Mouse (Mus musculus) limb, embryonic 11.5 days (tissue): ENCODE data around the gene Pde4d. TPM values are rescaled to one million over a fixed set of nuclear protein-coding genes. Genes with fewer than 3 reads are reported as not detected.

ENCODE experiments used
- ATAC-seq: fragments of 200-750 bp; cut with Nextera tagmentation; 2 replicates; pipeline ENCODE4 v1.8.0; 2017; ENCODE audit warnings: low read depth; ENCODE audit not compliant: insufficient number of reproducible peaks, low FRiP score, low TSS enrichment
- DNase-seq: peaks from one replicate; pipeline ENCODE4 v3.0.0-alpha.2; 2015; ENCODE audit warnings: low spot score
- H3K27ac ChIP-seq: fragments of 300-500 bp; sonication (generic); replicated peaks from 2 replicates; pipeline ENCODE4 v1.5.1; 2014; ENCODE audit warnings: low read depth, mild to moderate bottlenecking, low read length
- H3K27me3 ChIP-seq: fragments of 300-500 bp; sonication (generic); 2 replicates; pipeline ENCODE4 v1.6.1; 2014; ENCODE audit warnings: mild to moderate bottlenecking, low read length, mixed read lengths; ENCODE audit not compliant: control insufficient read depth, insufficient read depth
- H3K36me3 ChIP-seq: fragments of 300-500 bp; sonication (generic); 2 replicates; pipeline ENCODE4 v1.6.1; 2014; ENCODE audit warnings: mild to moderate bottlenecking, low read length, moderate library complexity, mixed read lengths; ENCODE audit not compliant: control insufficient read depth, insufficient read depth
- H3K4me1 ChIP-seq: fragments of 300-500 bp; sonication (generic); 2 replicates; pipeline ENCODE4 v1.6.1; 2014; ENCODE audit warnings: low read length, mixed read lengths; ENCODE audit not compliant: control insufficient read depth, insufficient read depth
- H3K4me2 ChIP-seq: fragments of 300-500 bp; sonication (generic); 2 replicates; pipeline ENCODE4 v1.6.1; 2014; ENCODE audit warnings: low read depth, mild to moderate bottlenecking, moderate library complexity; ENCODE audit not compliant: severe bottlenecking
- H3K4me3 ChIP-seq: fragments of 300-500 bp; sonication (generic); 2 replicates; pipeline ENCODE4 v1.5.1; 2014; ENCODE audit warnings: low read depth, low read length
- H3K9ac ChIP-seq: fragments of 300-500 bp; sonication (generic); 2 replicates; pipeline ENCODE4 v1.6.1; 2014; ENCODE audit warnings: mild to moderate bottlenecking, low read length
- H3K9me3 ChIP-seq: fragments of 300-500 bp; sonication (generic); 2 replicates; pipeline ENCODE4 v1.6.1; 2016; ENCODE audit warnings: low read length; ENCODE audit not compliant: control insufficient read depth
- WGBS: fragments of 180-500 bp; shearing (Covaris S2); extraction: QIAGEN DNeasy Blood & Tissue Kit; methylation state at CpG from one replicate; pipeline ENCODE4 v1.1.7; 2014; 5-methylcytosine and 5-hydroxymethylcytosine counted together
- polyA plus RNA-seq: library from polyadenylated mRNA; unstranded; fragments of >200 nt; fragmentation: Nextera tagmentation; extraction: Ambion mirVana; gene quantifications from 2 replicates; pipeline ENCODE4 v1.2.1, GENCODE M21; 2014

The Pde4d gene
- polyA plus RNA-seq, 1 experiment from 2014 or later = 13.3 TPM

DNA sequence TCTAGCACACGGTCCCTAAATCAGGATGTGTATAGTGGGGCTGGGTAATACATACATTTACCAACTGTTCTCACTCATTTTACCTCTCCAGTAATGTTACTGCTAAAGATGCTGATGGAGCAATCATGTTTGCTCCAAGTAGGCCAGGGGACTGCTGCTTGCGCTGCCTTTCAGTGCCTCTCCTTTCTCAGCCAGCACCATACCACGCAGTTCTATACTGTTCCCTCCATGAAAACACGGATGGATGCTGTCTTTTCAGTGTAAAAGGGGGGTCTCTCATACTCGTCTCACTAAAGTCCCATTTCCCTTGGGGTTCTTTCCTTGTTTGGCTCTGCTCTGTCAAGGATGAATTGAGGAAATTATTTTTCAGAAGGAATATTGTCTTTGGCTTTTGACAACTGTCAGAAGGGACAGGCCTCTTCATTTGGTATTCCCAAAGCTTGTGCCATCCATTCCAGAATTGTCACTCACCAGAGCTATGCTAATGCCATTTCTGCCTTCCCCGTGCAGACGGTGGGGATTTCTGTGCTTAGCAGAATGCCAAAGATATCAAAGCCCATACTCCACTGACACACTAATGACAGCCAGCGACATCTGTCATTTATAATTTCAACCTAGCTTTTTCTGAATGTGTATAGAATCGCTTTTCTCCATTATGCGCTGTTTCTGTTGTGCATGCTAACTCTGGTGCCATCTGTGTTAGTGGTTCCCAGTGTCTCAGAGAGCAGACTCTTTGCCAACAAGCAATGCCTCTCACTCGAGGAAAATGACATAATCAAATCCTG is 1099.2 kb downstream of the Pde4d start:
- Histone ChIP-seq H3K27me3 (no peaks in the 10 kb centered on the region), H3K4me3 (no peak overlapping the region), H3K4me1 (no peaks in the 10 kb centered on the region), H3K9ac (no peak overlapping the region), H3K9me3 (no peaks in the 10 kb centered on the region), H3K4me2 (no peak overlapping the region), H3K27ac (no peak overlapping the region), H3K36me3 (no peaks in the 10 kb centered on the region)
- DNase-seq = no peak
- no peak for ATAC-seq
- WGBS = 82% methylated on average over 11 of the region's 11 CpGs

DNA sequence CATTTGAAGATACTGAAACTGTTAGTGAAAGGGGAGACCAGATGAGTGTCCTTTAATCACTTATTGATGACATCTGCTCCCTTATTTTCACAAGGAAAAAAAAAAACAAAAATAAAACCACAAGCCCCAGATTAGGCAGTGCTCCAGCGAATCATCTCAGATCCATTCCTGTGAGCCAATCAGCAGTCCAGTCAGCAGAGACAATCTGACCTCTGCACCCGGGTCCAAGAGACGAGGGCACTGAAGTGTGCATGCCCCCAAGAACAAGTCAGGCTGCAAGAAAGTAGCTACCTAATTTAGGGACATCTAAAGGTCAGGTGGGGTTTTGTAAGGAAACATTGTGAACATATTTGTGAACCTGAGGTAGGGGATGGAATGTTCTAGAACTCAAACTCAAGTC is 1102.1 kb downstream of the Pde4d start:
- WGBS = 80% methylated on average over 3 of the region's 3 CpGs
- DNase-seq (no peak), ATAC-seq (no peak)
- Histone ChIP-seq H3K4me1 (no peaks in the 10 kb centered on the region), H3K27ac (no peak overlapping the region), H3K4me3 (no peak overlapping the region), H3K9ac (no peak overlapping the region), H3K4me2 (no peak overlapping the region), H3K9me3 (no peaks in the 10 kb centered on the region), H3K36me3 (no peaks in the 10 kb centered on the region), H3K27me3 (no peaks in the 10 kb centered on the region)

DNA sequence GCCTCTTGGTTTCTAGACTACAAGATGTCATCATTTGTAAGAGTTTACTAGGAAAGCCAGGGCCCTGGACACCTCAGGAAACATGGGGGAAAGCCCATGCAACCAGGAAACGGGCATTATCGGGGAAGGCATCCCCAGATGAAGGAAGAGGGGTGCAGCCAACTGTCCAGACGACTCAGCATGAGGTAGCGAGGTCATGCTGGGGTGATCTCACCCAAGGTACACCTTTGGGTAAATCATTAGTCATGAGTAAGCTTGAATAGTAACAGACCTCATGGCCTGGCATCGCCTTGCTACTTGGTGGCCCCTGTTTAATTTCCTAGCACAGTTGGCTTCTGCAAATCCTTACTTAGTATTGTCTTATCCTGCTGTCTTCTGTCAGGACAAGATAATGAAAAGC is 1105.8 kb downstream of the Pde4d start:
- no peak overlapping the region for H3K27ac ChIP-seq
- WGBS = 86% methylated on average over 5 of the region's 5 CpGs
- H3K27me3 ChIP-seq = no peaks in the 10 kb centered on the region
- no peak for DNase-seq
- no peak for ATAC-seq
- H3K36me3 ChIP-seq = no peaks in the 10 kb centered on the region
- H3K9ac ChIP-seq = no peak overlapping the region
- no peaks in the 10 kb centered on the region for H3K9me3 ChIP-seq
- no peak overlapping the region for H3K4me3 ChIP-seq
- H3K4me2 ChIP-seq = no peak overlapping the region
- no peaks in the 10 kb centered on the region for H3K4me1 ChIP-seq

DNA sequence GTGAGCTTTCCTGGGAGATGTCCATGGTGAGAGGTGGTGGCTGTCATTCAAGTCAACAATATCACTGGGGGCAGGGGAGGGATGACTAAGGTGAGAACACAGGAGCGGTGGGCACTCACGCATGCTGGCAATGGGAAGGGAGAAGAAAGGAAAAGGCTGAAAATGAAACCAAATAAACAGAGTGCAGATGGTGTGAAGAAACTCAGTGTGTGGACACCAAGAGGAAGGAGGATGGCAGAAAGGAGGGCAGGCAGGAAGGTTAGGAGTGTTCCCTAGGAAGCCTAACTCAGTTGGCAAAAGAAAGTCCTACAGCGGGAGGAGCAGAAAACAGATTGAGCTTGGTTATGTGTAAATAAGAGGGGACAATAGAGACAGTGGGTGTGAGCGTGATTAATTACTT is 1107.1 kb downstream of the Pde4d start:
- Histone ChIP-seq H3K9ac (no peak overlapping the region), H3K36me3 (no peaks in the 10 kb centered on the region), H3K4me3 (no peak overlapping the region), H3K27ac (no peak overlapping the region), H3K9me3 (no peaks in the 10 kb centered on the region), H3K4me2 (no peak overlapping the region), H3K27me3 (no peaks in the 10 kb centered on the region), H3K4me1 (no peaks in the 10 kb centered on the region)
- DNase-seq = no peak
- no peak for ATAC-seq
- 90% methylated on average over 4 of the region's 4 CpGs for WGBS

DNA sequence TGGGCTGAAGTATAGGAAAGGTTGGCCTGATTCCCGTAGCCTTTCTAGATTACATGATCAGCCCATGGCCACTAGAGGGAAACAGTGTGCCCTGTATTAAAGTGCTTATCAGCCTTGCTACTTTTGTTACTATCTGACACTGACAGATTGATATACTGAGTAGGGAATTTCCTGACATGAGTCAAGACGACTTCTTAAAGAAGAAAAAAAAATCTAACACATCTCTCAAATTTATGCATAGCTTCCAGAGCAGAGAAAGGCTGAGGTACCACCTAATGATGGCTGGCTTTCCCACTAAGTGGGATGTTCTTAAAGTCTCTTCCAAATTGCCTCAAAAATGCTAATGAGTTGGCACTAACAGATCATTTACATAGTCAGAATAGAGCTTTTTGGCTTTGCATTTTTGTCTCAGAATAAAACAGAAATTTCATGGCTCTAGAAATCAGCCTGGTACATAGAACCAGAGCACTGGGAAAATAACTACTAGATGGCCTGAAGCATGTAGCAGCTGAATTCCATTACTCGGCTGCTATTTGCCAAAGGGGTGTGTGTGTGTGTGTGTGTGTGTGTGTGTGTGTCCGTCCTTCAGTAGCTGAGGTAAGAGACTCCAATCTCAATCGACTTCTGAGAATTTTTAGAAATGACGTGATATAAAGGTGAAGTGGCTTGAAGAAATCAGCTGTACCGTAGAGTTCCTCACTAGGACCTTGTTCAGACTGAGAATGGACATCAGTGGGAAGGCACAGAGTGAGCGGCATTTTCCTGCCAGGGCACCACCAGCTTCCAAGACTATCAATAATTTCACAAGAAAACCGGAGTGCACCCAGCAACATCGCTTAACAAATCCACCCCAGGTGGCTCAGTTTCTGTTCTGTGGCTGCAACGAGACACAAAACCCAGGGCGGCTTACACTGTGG is 1108.9 kb downstream of the Pde4d start:
- H3K4me1 ChIP-seq = no peaks in the 10 kb centered on the region
- no peak for DNase-seq
- no peak overlapping the region for H3K4me3 ChIP-seq
- no peaks in the 10 kb centered on the region for H3K36me3 ChIP-seq
- H3K9ac ChIP-seq = no peak overlapping the region
- WGBS = 76% methylated on average over 12 of the region's 12 CpGs
- no peaks in the 10 kb centered on the region for H3K27me3 ChIP-seq
- ATAC-seq = no peak
- no peak overlapping the region for H3K27ac ChIP-seq
- no peak overlapping the region for H3K4me2 ChIP-seq
- H3K9me3 ChIP-seq = no peaks in the 10 kb centered on the region

- H3K27me3 ChIP-seq = no peaks in the 10 kb centered on the region
- no peak overlapping the region for H3K9ac ChIP-seq
- H3K4me1 ChIP-seq = no peaks in the 10 kb centered on the region
- no peaks in the 10 kb centered on the region for H3K36me3 ChIP-seq
- no peak overlapping the region for H3K4me3 ChIP-seq
- no peak overlapping the region for H3K4me2 ChIP-seq
- no peak for DNase-seq
- no peak overlapping the region for H3K27ac ChIP-seq
- no peaks in the 10 kb centered on the region for H3K9me3 ChIP-seq
- WGBS = 89% methylated on average over 4 of the region's 4 CpGs
- no peak for ATAC-seq
Measured at GRCm38 (mm10) chr13:109560261-109560660, 1110.5 kb downstream of the Pde4d start.

DNA sequence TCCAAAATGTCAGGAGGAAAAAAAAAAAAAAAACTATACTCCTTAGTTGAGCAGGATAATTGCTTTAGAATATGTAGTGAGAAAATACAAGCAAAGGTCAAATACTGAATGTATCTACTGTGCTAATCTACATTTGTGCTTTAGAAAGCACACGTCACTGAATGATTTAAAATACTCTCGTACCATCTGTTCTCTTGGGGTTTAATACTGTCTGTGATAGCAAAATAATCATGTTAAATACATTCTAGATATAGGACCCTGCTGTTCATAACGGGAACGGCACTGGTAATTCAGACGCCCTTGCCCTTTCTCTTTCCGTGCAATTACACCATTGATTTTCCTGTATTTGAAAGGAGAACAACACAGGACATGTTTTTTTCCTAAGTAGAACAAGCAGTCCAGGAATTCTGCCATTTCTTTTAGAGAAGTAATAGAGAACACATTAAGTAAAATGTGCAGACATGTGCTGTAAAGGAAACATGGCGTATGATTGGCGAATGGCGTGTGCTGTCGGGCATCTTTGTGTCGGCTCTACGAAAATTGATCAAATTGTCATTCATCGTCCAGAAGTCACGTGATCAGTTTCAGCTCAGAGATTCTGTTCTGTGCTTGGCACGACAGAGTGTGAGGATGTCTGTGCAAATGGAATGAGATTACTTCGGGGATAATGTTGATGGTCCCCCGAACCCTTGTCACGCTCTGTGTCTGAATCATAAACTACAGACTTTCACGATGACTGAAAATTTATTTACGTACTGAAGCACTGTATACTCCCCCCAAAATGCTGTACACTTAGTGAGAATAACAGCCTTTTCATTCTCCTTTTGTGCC is 1119.1 kb downstream of the Pde4d start:
- Histone ChIP-seq H3K9me3 (no peaks in the 10 kb centered on the region), H3K4me1 (no peaks in the 10 kb centered on the region), H3K9ac (no peak overlapping the region), H3K27me3 (no peaks in the 10 kb centered on the region), H3K36me3 (no peaks in the 10 kb centered on the region), H3K4me3 (no peak overlapping the region), H3K4me2 (no peak overlapping the region), H3K27ac (no peak overlapping the region)
- ATAC-seq = no peak
- WGBS = 93% methylated on average over 20 of the region's 20 CpGs
- no peak for DNase-seq

DNA sequence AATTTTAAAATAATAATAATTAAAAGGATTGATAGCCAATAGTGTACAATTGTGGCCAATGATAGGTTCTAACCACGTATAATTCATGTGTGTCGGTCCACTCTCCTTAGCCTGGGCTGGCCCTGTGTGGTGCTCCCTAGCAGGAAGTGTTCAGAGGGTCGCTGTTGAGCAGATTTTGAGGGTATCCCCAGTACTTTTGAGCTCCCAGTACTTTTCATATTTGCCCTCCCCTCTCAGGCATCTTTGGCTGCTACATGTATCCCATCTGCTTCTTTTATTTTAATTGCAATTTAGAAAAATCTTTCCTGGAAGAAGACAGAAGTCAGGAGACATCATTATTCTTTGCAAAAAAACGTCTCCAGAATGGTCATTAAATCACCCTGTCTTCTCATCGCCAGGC is 1119.7 kb downstream of the Pde4d start:
- WGBS = 80% methylated on average over 5 of the region's 5 CpGs
- no peak for ATAC-seq
- Histone ChIP-seq H3K4me1 (no peaks in the 10 kb centered on the region), H3K36me3 (no peaks in the 10 kb centered on the region), H3K4me2 (no peak overlapping the region), H3K27ac (no peak overlapping the region), H3K27me3 (no peaks in the 10 kb centered on the region), H3K9ac (no peak overlapping the region), H3K9me3 (no peaks in the 10 kb centered on the region), H3K4me3 (no peak overlapping the region)
- no peak for DNase-seq
